Mouse (Mus musculus) neural tube, embryonic 11.5 days (tissue): ENCODE data around the gene Stoml3. TPM values are rescaled to one million over a fixed set of nuclear protein-coding genes. Genes with fewer than 3 reads are reported as not detected.

Experiments used
- ATAC-seq: fragments of 200-750 bp; cut with Nextera tagmentation; 2 replicates; pipeline ENCODE4 v1.8.0; 2017; ENCODE audit warnings: moderate number of reproducible peaks, mild to moderate bottlenecking, moderate TSS enrichment, moderate library complexity; ENCODE audit not compliant: insufficient read depth, low FRiP score, low TSS enrichment
- DNase-seq: peaks from one replicate; pipeline ENCODE4 v3.0.0-alpha.2; 2015; ENCODE audit warnings: low spot score
- H3K27ac ChIP-seq: fragments of 300-500 bp; sonication (generic); 2 replicates; pipeline ENCODE4 v1.5.1; 2014; ENCODE audit warnings: low read depth, mild to moderate bottlenecking, low read length
- H3K27me3 ChIP-seq: fragments of 300-500 bp; sonication (generic); 2 replicates; pipeline ENCODE4 v1.6.1; 2014; ENCODE audit warnings: mild to moderate bottlenecking, low read length, mixed read lengths; ENCODE audit not compliant: control insufficient read depth, insufficient read depth
- H3K36me3 ChIP-seq: fragments of 300-500 bp; sonication (generic); 2 replicates; pipeline ENCODE4 v1.6.1; 2014; ENCODE audit warnings: mild to moderate bottlenecking, low read length, moderate library complexity, mixed read lengths; ENCODE audit not compliant: control insufficient read depth, insufficient read depth
- H3K4me1 ChIP-seq: fragments of 300-500 bp; sonication (generic); 2 replicates; pipeline ENCODE4 v1.6.1; 2014; ENCODE audit warnings: low read length, mixed read lengths; ENCODE audit not compliant: control insufficient read depth, insufficient read depth
- H3K4me2 ChIP-seq: fragments of 300-500 bp; sonication (generic); 2 replicates; pipeline ENCODE4 v1.6.1; 2014; ENCODE audit warnings: low read depth, mild to moderate bottlenecking, moderate library complexity
- H3K4me3 ChIP-seq: fragments of 300-500 bp; sonication (generic); 2 replicates; pipeline ENCODE4 v1.5.1; 2014; ENCODE audit warnings: low read depth, low read length
- H3K9ac ChIP-seq: fragments of 300-500 bp; sonication (generic); 2 replicates; pipeline ENCODE4 v1.6.1; 2014; ENCODE audit warnings: mild to moderate bottlenecking, low read length
- H3K9me3 ChIP-seq: fragments of 300-500 bp; sonication (generic); 2 replicates; pipeline ENCODE4 v1.6.1; 2016; ENCODE audit warnings: low read length; ENCODE audit not compliant: control insufficient read depth
- WGBS: fragments of 180-500 bp; shearing (Covaris S2); extraction: QIAGEN DNeasy Blood & Tissue Kit; methylation state at CpG from one replicate; pipeline ENCODE4 v1.1.7; 2014; 5-methylcytosine and 5-hydroxymethylcytosine counted together
- polyA plus RNA-seq: library from polyadenylated mRNA; unstranded; fragments of >200 nt; fragmentation: Nextera tagmentation; extraction: Ambion mirVana; gene quantifications from 2 replicates; pipeline ENCODE4 v1.2.1, GENCODE M21; 2014

Stoml3 gene
- polyA plus RNA-seq, 1 experiment from 2014 or later = not detected

DNA sequence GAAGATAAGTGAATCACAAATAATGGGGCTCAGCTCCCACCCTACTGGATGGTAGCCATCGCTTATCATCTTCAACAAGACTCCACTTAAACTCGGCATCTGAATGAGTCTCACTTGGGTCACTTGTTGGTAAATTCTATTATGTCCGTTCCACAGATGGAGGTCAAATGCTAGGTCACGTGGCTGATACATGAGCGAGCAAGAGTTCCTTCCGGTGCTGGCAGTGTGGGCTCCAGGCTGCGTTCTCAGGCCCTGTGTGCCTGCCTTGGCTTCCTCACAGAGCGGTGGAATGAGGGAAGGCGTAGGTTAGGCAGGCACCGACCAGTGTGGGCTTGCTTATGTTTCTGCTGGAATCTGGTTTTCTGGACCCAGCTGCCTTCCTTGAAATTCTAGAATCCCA lies 1.9 kb upstream of the Stoml3 start:
- Histone ChIP-seq H3K27ac (no peak overlapping the region), H3K9ac (no peak overlapping the region), H3K4me3 (no peak overlapping the region), H3K9me3 (no peaks in the 10 kb centered on the region), H3K36me3 (no peaks in the 10 kb centered on the region), H3K4me1 (no peaks in the 10 kb centered on the region), H3K4me2 (no peak overlapping the region), H3K27me3 (no peaks in the 10 kb centered on the region)
- ATAC-seq = no peak
- no peak for DNase-seq
- 84% methylated on average over 10 of the region's 10 CpGs for WGBS

DNA sequence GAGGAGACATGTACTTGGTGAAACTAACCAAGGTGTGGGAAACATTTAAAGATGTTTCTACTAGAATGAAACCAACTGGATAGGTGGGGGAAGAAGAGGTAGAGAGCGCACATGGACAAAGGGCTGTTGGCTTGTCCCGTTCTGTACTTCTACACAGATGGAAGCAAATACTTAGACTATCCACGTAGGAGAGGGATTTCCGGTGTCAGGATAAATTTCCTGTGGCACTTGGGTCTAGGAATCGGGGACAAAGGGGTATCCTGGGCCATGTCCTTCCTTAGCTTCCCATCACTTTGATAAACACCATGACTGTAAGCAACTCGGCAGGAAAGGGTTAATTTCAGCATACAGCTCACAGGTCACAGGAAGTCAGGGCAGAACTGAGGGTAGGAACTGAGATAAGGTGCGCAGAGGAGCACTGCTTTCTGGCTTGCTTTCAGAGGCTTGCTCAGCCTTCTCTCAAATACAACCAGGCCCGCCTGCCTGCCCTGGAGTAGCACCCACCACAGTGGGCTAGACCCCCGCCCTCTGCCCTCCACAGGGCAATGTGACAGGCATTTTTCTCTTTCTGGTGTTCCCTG lies 1.4 kb upstream of the Stoml3 start:
- no peak for DNase-seq
- Histone ChIP-seq H3K9me3 (no peaks in the 10 kb centered on the region), H3K9ac (no peak overlapping the region), H3K36me3 (no peaks in the 10 kb centered on the region), H3K4me3 (no peak overlapping the region), H3K4me2 (no peak overlapping the region), H3K27ac (no peak overlapping the region), H3K4me1 (no peaks in the 10 kb centered on the region), H3K27me3 (no peaks in the 10 kb centered on the region)
- 80% methylated on average over 9 of the region's 9 CpGs for WGBS
- no peak for ATAC-seq

DNA sequence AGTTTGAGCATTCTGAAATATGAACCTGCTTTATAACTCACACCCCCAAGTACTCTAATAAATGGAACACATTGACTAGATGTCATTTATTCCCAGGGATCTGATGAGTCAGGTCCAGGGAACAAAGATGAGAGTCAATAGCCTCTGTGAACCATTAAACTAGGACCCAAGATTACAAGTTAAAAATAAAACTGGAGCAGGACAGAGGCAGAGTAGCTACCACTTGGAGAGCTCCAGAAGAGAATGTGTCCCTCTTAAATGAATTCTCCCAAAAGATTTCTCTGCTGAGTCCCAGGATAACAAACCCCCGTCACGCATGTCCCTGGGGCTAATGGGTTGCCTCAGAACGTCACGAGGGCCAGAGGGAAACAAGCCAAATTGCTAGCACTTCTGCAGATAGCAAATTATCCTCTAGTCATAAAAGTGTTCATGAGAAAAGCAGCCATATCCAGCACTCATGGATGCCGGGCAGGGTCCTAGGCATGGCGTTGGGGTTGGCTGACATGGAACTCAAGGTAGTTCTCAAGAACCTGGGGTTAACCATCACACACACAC lies 10.0 kb downstream of the Stoml3 start:
- Histone ChIP-seq H3K4me3 (no peak overlapping the region), H3K4me2 (no peak overlapping the region), H3K36me3 (no peaks in the 10 kb centered on the region), H3K9ac (no peak overlapping the region), H3K9me3 (no peaks in the 10 kb centered on the region), H3K4me1 (no peaks in the 10 kb centered on the region), H3K27me3 (no peaks in the 10 kb centered on the region), H3K27ac (no peak overlapping the region)
- ATAC-seq (no peak), DNase-seq (no peak)
- WGBS = 77% methylated on average over 6 of the region's 6 CpGs

DNA sequence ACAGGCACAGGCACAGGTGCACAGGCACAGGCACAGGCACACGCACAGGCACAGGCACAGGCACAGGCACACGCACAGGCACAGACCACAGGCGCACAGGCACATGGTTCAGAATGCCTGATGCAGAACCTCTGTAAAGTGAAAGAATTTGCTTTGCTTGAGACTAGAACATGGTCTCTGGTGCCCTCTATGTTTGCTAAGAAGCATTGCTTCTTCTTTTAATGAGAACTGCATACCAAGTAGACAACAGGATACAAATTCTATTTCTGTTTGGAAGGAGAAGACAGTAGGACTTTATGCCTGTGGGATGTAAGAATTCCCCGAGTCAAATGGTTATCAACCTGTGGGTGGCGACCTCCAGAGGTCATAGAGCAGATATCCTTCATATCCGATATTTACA lies 14.0 kb downstream of the Stoml3 start:
- Histone ChIP-seq H3K36me3 (no peaks in the 10 kb centered on the region), H3K9ac (no peak overlapping the region), H3K27me3 (no peaks in the 10 kb centered on the region), H3K4me1 (no peaks in the 10 kb centered on the region), H3K4me2 (no peak overlapping the region), H3K27ac (no peak overlapping the region), H3K4me3 (no peak overlapping the region), H3K9me3 (no peaks in the 10 kb centered on the region)
- ATAC-seq (no peak), DNase-seq (no peak)
- 79% methylated on average over 6 of the region's 6 CpGs for WGBS

DNA sequence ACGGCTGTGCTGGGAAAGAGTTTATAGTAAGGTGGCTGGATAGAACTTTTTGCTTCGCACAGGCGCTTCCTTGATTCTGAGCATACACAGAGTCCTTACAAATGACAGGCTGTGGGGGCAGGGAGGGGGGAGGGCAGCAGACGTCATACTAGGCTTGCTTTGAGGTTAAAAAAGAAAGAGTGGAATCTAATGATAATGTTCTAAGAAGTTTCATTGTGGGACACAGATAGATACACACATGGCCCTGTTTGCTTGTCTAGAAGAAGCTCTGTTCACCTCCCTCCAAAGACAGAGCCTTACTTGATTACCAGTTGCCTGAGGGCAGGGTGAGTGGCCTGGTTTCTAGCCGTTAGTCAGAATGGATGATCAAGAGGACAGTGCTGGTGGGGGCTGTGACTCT lies 24.6 kb downstream of the Stoml3 start:
- no peak for ATAC-seq
- Histone ChIP-seq H3K27me3 (no peaks in the 10 kb centered on the region), H3K27ac (no peak overlapping the region), H3K9ac (no peak overlapping the region), H3K36me3 (no peaks in the 10 kb centered on the region), H3K4me1 (no peaks in the 10 kb centered on the region), H3K4me3 (no peak overlapping the region), H3K9me3 (no peaks in the 10 kb centered on the region), H3K4me2 (no peak overlapping the region)
- DNase-seq = no peak
- 72% methylated on average over 5 of the region's 5 CpGs for WGBS

DNA sequence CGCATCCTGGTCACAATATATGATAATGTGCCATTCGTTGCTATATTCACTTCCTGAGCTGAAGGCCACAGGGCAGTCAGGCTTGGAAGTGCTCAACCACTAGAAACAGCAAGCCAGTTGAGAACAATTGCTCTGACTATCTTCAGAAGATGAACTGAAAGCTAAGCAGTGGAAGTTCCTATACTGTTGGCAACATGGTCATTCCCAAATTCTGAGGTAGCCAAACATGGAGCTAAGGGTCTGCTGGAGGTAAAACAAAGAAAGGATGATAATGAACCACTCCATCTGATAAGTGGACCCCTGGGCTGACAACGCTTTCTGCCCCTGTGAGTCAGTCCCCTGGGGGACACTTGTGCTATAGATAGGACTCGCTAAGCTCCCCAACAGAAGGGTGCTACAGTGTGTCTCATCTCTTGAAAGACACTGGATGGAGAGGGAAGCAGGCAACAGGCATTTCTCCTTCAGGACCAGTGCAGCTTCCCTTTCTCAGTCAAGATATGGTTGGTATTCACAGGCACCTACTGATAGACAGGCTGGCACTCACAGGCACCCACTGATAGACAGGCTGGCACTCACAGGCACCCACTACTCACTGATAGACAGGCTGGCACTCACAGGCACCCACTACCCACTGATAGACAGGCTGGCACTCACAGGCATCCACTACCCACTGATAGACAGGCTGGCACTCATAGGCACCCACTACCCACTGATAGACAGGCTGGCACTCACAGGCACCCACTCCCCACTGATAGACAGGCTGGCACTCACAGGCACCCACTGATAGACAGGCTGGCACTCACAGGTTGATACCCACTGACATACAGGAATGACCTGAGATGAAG lies 26.0 kb downstream of the Stoml3 start:
- Histone ChIP-seq H3K9ac (no peak overlapping the region), H3K9me3 (no peaks in the 10 kb centered on the region), H3K36me3 (no peaks in the 10 kb centered on the region), H3K27ac (no peak overlapping the region), H3K27me3 (no peaks in the 10 kb centered on the region), H3K4me2 (no peak overlapping the region), H3K4me1 (no peaks in the 10 kb centered on the region), H3K4me3 (no peak overlapping the region)
- ATAC-seq (no peak), DNase-seq (no peak)
- 86% methylated on average over 4 of the region's 4 CpGs for WGBS

DNA sequence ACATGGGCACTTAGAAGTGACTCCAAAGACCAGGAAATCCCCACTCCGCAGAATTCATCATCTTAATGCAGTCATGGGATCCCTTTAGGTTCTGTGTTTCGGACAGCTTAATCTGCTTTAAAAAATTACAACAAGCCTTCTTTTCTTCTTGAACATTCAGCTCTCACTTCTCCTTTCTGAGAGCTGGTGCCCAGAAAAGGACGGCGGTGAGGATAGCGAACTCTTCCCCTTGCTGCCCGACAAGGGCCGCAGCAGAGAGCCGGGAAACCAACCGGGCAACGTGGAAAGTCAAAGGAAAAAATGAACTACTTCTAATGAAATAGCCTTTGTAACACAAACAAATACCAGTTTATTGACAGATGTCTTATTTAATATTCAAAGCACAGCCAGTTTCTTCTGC lies 34.3 kb downstream of the Stoml3 start:
- ATAC-seq (no peak), DNase-seq (no peak)
- H3K27ac ChIP-seq = no peak overlapping the region
- H3K36me3 ChIP-seq = no peaks in the 10 kb centered on the region
- no peak overlapping the region for H3K4me2 ChIP-seq
- H3K27me3 ChIP-seq = no peaks in the 10 kb centered on the region
- H3K9ac ChIP-seq = no peak overlapping the region
- 93% methylated on average over 10 of the region's 10 CpGs for WGBS
- H3K4me1 ChIP-seq = no peaks in the 10 kb centered on the region
- H3K9me3 ChIP-seq = no peaks in the 10 kb centered on the region
- no peak overlapping the region for H3K4me3 ChIP-seq

DNA sequence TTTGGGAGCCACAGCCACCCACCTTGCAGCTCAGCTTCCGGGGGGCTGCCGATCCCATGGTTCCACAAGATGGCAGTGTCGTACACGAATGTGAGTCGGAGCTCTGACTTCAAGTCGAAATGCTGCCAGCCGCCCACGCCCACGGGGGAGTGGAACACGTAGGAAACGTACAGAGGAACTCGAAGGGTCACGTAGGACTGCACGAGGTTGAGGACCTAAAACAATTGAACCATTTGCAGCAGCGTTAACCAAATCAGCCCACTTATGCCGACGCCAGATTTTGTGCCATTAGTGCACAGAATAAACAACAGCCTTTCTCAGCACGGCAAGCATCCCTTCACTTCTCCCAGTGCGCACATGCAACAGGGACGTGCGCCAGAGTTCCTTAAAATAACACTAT lies 37.3 kb downstream of the Stoml3 start:
- Histone ChIP-seq H3K27me3 (no peaks in the 10 kb centered on the region), H3K9ac (no peak overlapping the region), H3K4me3 (0 out of 2 replicates have a peak overlapping the region, but pooled peaks have one; percentile 10), H3K27ac (no peak overlapping the region), H3K4me2 (peak overlapping the region; percentile 39), H3K36me3 (no peaks in the 10 kb centered on the region), H3K9me3 (no peaks in the 10 kb centered on the region), H3K4me1 (no peaks in the 10 kb centered on the region)
- 27% methylated on average over 21 of the region's 21 CpGs for WGBS
- ATAC-seq (no peak), DNase-seq (peak; percentile 87)

DNA sequence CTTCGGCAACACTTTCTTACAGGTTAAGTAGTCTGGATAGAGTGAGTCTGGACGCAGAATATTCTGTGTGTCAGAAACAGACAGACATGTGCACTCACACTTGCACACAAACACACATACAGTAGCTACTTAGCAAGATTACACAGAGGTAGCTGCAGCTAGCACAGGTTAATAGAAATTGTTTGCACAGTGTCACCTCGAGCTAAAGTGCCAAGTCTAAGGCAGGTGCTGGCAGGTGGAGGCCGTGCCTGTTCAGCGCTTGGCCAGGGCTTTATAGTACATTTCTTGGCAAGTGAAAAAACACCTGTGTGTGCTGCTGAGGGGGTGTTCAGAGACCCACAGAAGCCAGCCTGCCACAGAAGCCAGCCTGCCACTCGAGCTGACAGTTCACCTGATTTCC lies 41.9 kb downstream of the Stoml3 start:
- no peaks in the 10 kb centered on the region for H3K27me3 ChIP-seq
- no peak overlapping the region for H3K27ac ChIP-seq
- H3K4me1 ChIP-seq = no peaks in the 10 kb centered on the region
- H3K4me3 ChIP-seq = no peak overlapping the region
- WGBS = 80% methylated on average over 6 of the region's 6 CpGs
- H3K36me3 ChIP-seq = no peaks in the 10 kb centered on the region
- ATAC-seq (no peak), DNase-seq (no peak)
- no peak overlapping the region for H3K4me2 ChIP-seq
- H3K9me3 ChIP-seq = no peaks in the 10 kb centered on the region
- H3K9ac ChIP-seq = no peak overlapping the region
